30 mouse cellular contexts compared by ENCODE assay signal in the genomic region with DNA sequence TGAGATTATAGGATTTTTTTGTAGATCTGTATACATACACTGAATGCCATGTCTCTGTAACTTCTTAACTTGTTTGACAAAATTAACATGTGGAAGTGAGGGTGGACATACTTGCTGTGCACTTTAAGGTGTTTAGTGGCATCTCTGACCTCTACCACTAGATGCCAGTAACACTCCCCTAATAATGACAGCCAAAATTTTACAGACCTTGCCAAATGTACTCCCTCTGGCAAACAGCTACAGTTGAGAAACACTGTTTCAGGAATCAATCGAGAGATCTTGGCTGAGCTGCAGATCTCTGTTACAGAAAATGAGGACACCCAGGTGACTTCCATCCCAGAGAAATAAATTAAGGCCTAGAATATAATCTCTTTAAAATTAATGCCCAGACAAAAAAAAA. TPM values are rescaled to one million over a fixed set of nuclear protein-coding genes. Genes with fewer than 3 reads are reported as not detected.
DNase-seq lines count a peak whose midpoint lies in the region; ATAC-seq and TF ChIP-seq lines count a peak whose summit lies in the region.
"Had no signal": no experiment of that assay in that cellular context is flagged by ENCODE, and none has a peak within 500 bp of the region (broad histone marks: within the 10 kb centered on the region; RNA-seq: fewer than 3 reads in every experiment).

No protein-coding gene starts in this region.

- TF ChIP-seq EP300 in liver, postnatal 0 days (IDR thresholded peaks at IDR 0.05; ENCODE audit: low read depth): no peak
- TF ChIP-seq EP300 in stomach, postnatal 0 days (optimal IDR thresholded peaks at IDR 0.05): no peak

- TF ChIP-seq CTCF in liver, postnatal 0 days (IDR thresholded peaks at IDR 0.05; ENCODE audit: low read depth): peak; percentile 44
- peak; percentile 35; the same call in 1 of the 2 replicates for TF ChIP-seq CTCF in stomach, postnatal 0 days (IDR thresholded peaks at IDR 0.05; ENCODE audit: low read depth)

- H3K4me3 ChIP-seq in liver, postnatal 0 days (ENCODE audit: low read depth, low read length): no peak overlapping the region
- H3K4me3 ChIP-seq in stomach, postnatal 0 days (ENCODE audit: low read depth, low read length): no peak overlapping the region
- H3K4me3 ChIP-seq: forebrain, embryonic 13.5 days; heart, embryonic 10.5 days; hindbrain, embryonic 10.5 days; limb, embryonic 13.5 days; megakaryocyte, embryonic 14.5 days had no signal

- no peaks in the 10 kb centered on the region for H3K9me3 ChIP-seq in liver, postnatal 0 days (ENCODE audit: low read length)
- H3K9me3 ChIP-seq in stomach, postnatal 0 days (ENCODE audit: control insufficient read depth, low read length): no peaks in the 10 kb centered on the region
- H3K9me3 ChIP-seq: forebrain, embryonic 13.5 days; heart, embryonic 10.5 days; hindbrain, embryonic 10.5 days; limb, embryonic 13.5 days; megakaryocyte, embryonic 14.5 days had no signal

- no peaks in the 10 kb centered on the region for H3K4me1 ChIP-seq in liver, postnatal 0 days (ENCODE audit: insufficient read depth)
- no peaks in the 10 kb centered on the region for H3K4me1 ChIP-seq in stomach, postnatal 0 days (replicated peaks; ENCODE audit: control insufficient read depth, insufficient read depth)
- H3K4me1 ChIP-seq: forebrain, embryonic 13.5 days; heart, embryonic 10.5 days; hindbrain, embryonic 10.5 days; limb, embryonic 13.5 days; megakaryocyte, embryonic 14.5 days had no signal

- H3K27me3 ChIP-seq in liver, postnatal 0 days (ENCODE audit: insufficient read depth, low read length): no peaks in the 10 kb centered on the region
- no peaks in the 10 kb centered on the region for H3K27me3 ChIP-seq in stomach, postnatal 0 days (ENCODE audit: control insufficient read depth, insufficient read depth, low read length)
- H3K27me3 ChIP-seq: forebrain, embryonic 13.5 days; limb, embryonic 13.5 days; megakaryocyte, embryonic 14.5 days had no signal

- no peaks in the 10 kb centered on the region for H3K36me3 ChIP-seq in liver, postnatal 0 days (replicated peaks; ENCODE audit: insufficient read depth, low read length)
- no peaks in the 10 kb centered on the region for H3K36me3 ChIP-seq in stomach, postnatal 0 days (ENCODE audit: control insufficient read depth, insufficient read depth, low read length)
- H3K36me3 ChIP-seq: heart, embryonic 10.5 days; hindbrain, embryonic 10.5 days; limb, embryonic 13.5 days had no signal

- no peak overlapping the region for H3K27ac ChIP-seq in liver, postnatal 0 days (ENCODE audit: low read depth)
- H3K27ac ChIP-seq in stomach, postnatal 0 days (replicated peaks): no peak overlapping the region
- H3K27ac ChIP-seq: forebrain, embryonic 13.5 days; heart, embryonic 10.5 days; hindbrain, embryonic 10.5 days; limb, embryonic 13.5 days had no signal

- H3K9ac ChIP-seq in liver, postnatal 0 days (replicated peaks): no peak overlapping the region
- H3K9ac ChIP-seq in stomach, postnatal 0 days (ENCODE audit: low read length): no peak overlapping the region
- H3K9ac ChIP-seq: forebrain, embryonic 13.5 days; limb, embryonic 13.5 days had no signal

- 47% methylated on average over 1 of the region's 1 CpGs for WGBS in liver, postnatal 0 days (ENCODE audit: insufficient replicate concordance)
- 41% methylated on average over 1 of the region's 1 CpGs for WGBS in stomach, postnatal 0 days

- H3K4me2 ChIP-seq in liver, postnatal 0 days (ENCODE audit: low read depth, low read length): no peak overlapping the region
- H3K4me2 ChIP-seq in stomach, postnatal 0 days (replicated peaks; ENCODE audit: low read depth): no peak overlapping the region
- H3K4me2 ChIP-seq: forebrain, embryonic 13.5 days; limb, embryonic 13.5 days had no signal

- peak; percentile 47; the same call in 1 of the 2 replicates for ATAC-seq in liver, postnatal 0 days
- ATAC-seq in stomach, postnatal 0 days (ENCODE audit: low FRiP score, low TSS enrichment): no peak
- ATAC-seq: forebrain, embryonic 13.5 days had no signal

- peak; percentile 11 for DNase-seq in adrenal gland, postnatal 14 days
- DNase-seq in adrenal gland, postnatal 4 days (ENCODE audit: low spot score in 2 of 2): no peak
- DNase-seq in liver, postnatal 0 days: no peak
- DNase-seq in liver: no peak
- peak; percentile 76 for DNase-seq in adipocyte (ENCODE audit: low spot score)
- no peak for DNase-seq in stomach, postnatal 0 days (ENCODE audit: low spot score)
- no peak for DNase-seq in frontal cortex, postnatal 25 days (ENCODE audit: low spot score in 2 of 2)
- DNase-seq: cerebellum, postnatal 25 days; gastrocnemius, postnatal 36 days; kidney, adult 8-10 months; kidney, postnatal 4 days; midbrain, embryonic 14.5 days had no signal

RNA-seq across cellular contexts. Expression of a gene that starts 4.5 kb away (rescaled TPM):
- total RNA-seq in adrenal gland, postnatal 14 days (2021): not detected in 2 replicates
- total RNA-seq in adrenal gland, postnatal 4 days (2021): under 1 TPM in 1 of 2 experiments, not detected in 1; 0.11 TPM
- not detected in 2 replicates for polyA plus RNA-seq in liver, postnatal 0 days (2015; fragmentation: Nextera tagmentation; extraction: Ambion mirVana)
- 33.0 and 35.0 TPM in 2 replicates for polyA plus RNA-seq in stomach, postnatal 0 days (2015; fragmentation: Nextera tagmentation; extraction: Ambion mirVana)
- total RNA-seq: gastrocnemius, postnatal 36 days; neutrophil, adult 5-6 weeks had no signal
- polyA plus RNA-seq: C2C12; forebrain, embryonic 13.5 days; frontal cortex, adult 2 months; heart, embryonic 10.5 days; heart, postnatal 0 days; hindbrain, embryonic 10.5 days; intestine, embryonic 14.5 days; liver, embryonic 16.5 days; midbrain, embryonic 14.5 days had no signal

RNA-seq across cellular contexts. Expression of a gene that starts 29.1 kb away (rescaled TPM):
- 0.64 TPM in 1 of 2 replicates, not detected in the other for total RNA-seq in adrenal gland, postnatal 14 days (2021)
- not detected for total RNA-seq in adrenal gland, postnatal 4 days (2021)
- not detected in 2 replicates for polyA plus RNA-seq in liver, postnatal 0 days (2015; fragmentation: Nextera tagmentation; extraction: Ambion mirVana)
- polyA plus RNA-seq in stomach, postnatal 0 days (2015; fragmentation: Nextera tagmentation; extraction: Ambion mirVana): 1.1 and 1.2 TPM in 2 replicates
- total RNA-seq: ES-E14; gastrocnemius, postnatal 36 days; layer of hippocampus, postnatal 14 days; left cerebral cortex, postnatal 14 days; neutrophil, adult 5-6 weeks had no signal
- polyA plus RNA-seq: brain, embryonic 14.5 days; forebrain, embryonic 13.5 days; frontal cortex, adult 2 months; heart, embryonic 10.5 days; heart, postnatal 0 days; hindbrain, embryonic 10.5 days; limb, embryonic 13.5 days; liver, embryonic 16.5 days; midbrain, embryonic 14.5 days; stomach, embryonic 16.5 days; thymus, postnatal 0 days; urinary bladder, adult 2 months had no signal

Comparison
In these comparisons a context has a peak if more than half of its experiments do, and no peak if none do; other contexts are left out.
1. DNase-seq: peak in adrenal gland, postnatal 14 days (single experiment) and adipocyte (single experiment); none in adrenal gland, postnatal 4 days (0 of 2), liver, postnatal 0 days (single experiment), liver (single experiment), stomach, postnatal 0 days (single experiment) and frontal cortex, postnatal 25 days (0 of 2).